Mouse (Mus musculus) embryonic facial prominence, embryonic 10.5 days (tissue): ENCODE data around the gene Stoml2. TPM values are rescaled to one million over a fixed set of nuclear protein-coding genes. Genes with fewer than 3 reads are reported as not detected.
"Not testable (repeated sequence)": the region's sequence is repeated elsewhere in the genome, so short reads cannot be mapped to it uniquely, and the experiment has no call there.

ENCODE experiments used
- DNase-seq: peaks from one replicate; pipeline ENCODE4 v3.0.0-alpha.2; 2017; ENCODE audit warnings: low spot score
- H3K27ac ChIP-seq: fragments of 300-500 bp; sonication (generic); replicated peaks from 2 replicates; pipeline ENCODE4 v1.5.1; 2016; ENCODE audit warnings: mild to moderate bottlenecking
- H3K27me3 ChIP-seq: fragments of 300-500 bp; sonication (generic); replicated peaks from 2 replicates; pipeline ENCODE4 v1.6.1; 2016; ENCODE audit warnings: low read depth, mild to moderate bottlenecking; ENCODE audit not compliant: poor library complexity, severe bottlenecking
- H3K36me3 ChIP-seq: fragments of 300-500 bp; sonication (generic); replicated peaks from 2 replicates; pipeline ENCODE4 v1.6.1; 2016; ENCODE audit warnings: mild to moderate bottlenecking, moderate library complexity
- H3K4me1 ChIP-seq: fragments of 300-500 bp; sonication (generic); 2 replicates; pipeline ENCODE4 v1.6.1; 2016
- H3K4me3 ChIP-seq: fragments of 300-500 bp; sonication (generic); 2 replicates; pipeline ENCODE4 v1.5.1; 2016; ENCODE audit warnings: mild to moderate bottlenecking, moderate library complexity
- H3K9me3 ChIP-seq: fragments of 300-500 bp; sonication (generic); 2 replicates; pipeline ENCODE4 v1.6.1; 2016; ENCODE audit warnings: mild to moderate bottlenecking
- WGBS: fragments of 180-500 bp; shearing (Covaris S2); methylation state at CpG from one replicate; pipeline ENCODE4 v1.1.7; 2016; 5-methylcytosine and 5-hydroxymethylcytosine counted together
- polyA plus RNA-seq: library from polyadenylated mRNA; unstranded; fragments of >200 nt; fragmentation: Nextera tagmentation; extraction: Ambion mirVana; gene quantifications from 2 replicates; pipeline ENCODE4 v1.2.1, GENCODE M21; 2016

Gene Stoml2
- polyA plus RNA-seq, 1 experiment from 2014 or later: 467 TPM

- H3K27me3 ChIP-seq, H3K4me3 ChIP-seq, H3K27ac ChIP-seq, H3K9me3 ChIP-seq, H3K4me1 ChIP-seq, DNase-seq: not testable (repeated sequence)
- H3K36me3 ChIP-seq: peaks cover 96% of the 10 kb centered on the region
- whole genome bisulfite sequencing: 93% methylated on average over 8 of the region's 8 CpGs
Observed at GRCm38 (mm10) chr4:42980467-42980866, 51.0 kb downstream of the Stoml2 start.

- H3K27ac ChIP-seq: no peak overlapping the region
- no peaks in the 10 kb centered on the region for H3K4me1 ChIP-seq
- peaks cover 79% of the 10 kb centered on the region for H3K36me3 ChIP-seq
- WGBS: 93% methylated on average over 4 of the region's 4 CpGs
- no peak overlapping the region for H3K4me3 ChIP-seq
- no peaks in the 10 kb centered on the region for H3K27me3 ChIP-seq
- H3K9me3 ChIP-seq: no peaks in the 10 kb centered on the region
- no peak for DNase-seq
Observed at GRCm38 (mm10) chr4:42978062-42978461, 53.4 kb downstream of the Stoml2 start.

Other genes starting within 250 kb of the Stoml2 start
- 0.05 TPM in 1 of 2 replicates, not detected in the other for gene Fam205a1, start 177.8 kb downstream of the Stoml2 start, polyA plus RNA-seq
- 0.20 TPM in 1 of 2 replicates, not detected in the other for gene Gm12394, start 174.9 kb downstream of the Stoml2 start, polyA plus RNA-seq
- 0.15 and 0.25 TPM in 2 replicates for gene Fam205c, start 157.5 kb downstream of the Stoml2 start, polyA plus RNA-seq
- gene Phf24, start 115.0 kb downstream of the Stoml2 start, polyA plus RNA-seq: 0.44 and 1.2 TPM in 2 replicates
- 10.3 and 10.9 TPM in 2 replicates for gene Dnajb5, start 81.9 kb downstream of the Stoml2 start, polyA plus RNA-seq
- gene 1700022I11Rik, start 62.1 kb downstream of the Stoml2 start, polyA plus RNA-seq: 0.54 and 0.76 TPM in 2 replicates
- gene Vcp, start 31.2 kb downstream of the Stoml2 start, polyA plus RNA-seq: 664 and 683 TPM in 2 replicates
- gene Fancg, start 21.2 kb downstream of the Stoml2 start, polyA plus RNA-seq: 25.3 and 26.0 TPM in 2 replicates
- gene Pigo, start 5.9 kb downstream of the Stoml2 start, polyA plus RNA-seq: 25.8 and 27.3 TPM in 2 replicates
- 13.1 and 14.3 TPM in 2 replicates for gene Fam214b, start 14.5 kb upstream of the Stoml2 start, polyA plus RNA-seq
- gene Unc13b, start 27.2 kb upstream of the Stoml2 start, polyA plus RNA-seq: 4.8 and 6.6 TPM in 2 replicates
- 0.16 and 0.36 TPM in 2 replicates for gene Atp8b5, start 235.4 kb upstream of the Stoml2 start, polyA plus RNA-seq